Mouse (Mus musculus): Measurements from ENCODE around the gene Gdap1l1. TPM values are rescaled to one million over a fixed set of nuclear protein-coding genes. Genes with fewer than 3 reads are reported as not detected.

The Gdap1l1 gene
- polyA plus RNA-seq, 1 experiment from 2014 or later, result 0.54 TPM

Other genes with a start within 250 kb of the Gdap1l1 start
- 3.8 TPM in 2 replicates for gene Tox2, start 235.4 kb upstream of the Gdap1l1 start, polyA plus RNA-seq (2014; fragmentation: Nextera tagmentation; extraction: Ambion mirVana)
- 25.5 and 29.4 TPM in 2 replicates for gene Jph2, start 40.5 kb upstream of the Gdap1l1 start, polyA plus RNA-seq (2014; fragmentation: Nextera tagmentation; extraction: Ambion mirVana)
- gene Oser1, start 13.8 kb upstream of the Gdap1l1 start, polyA plus RNA-seq (2014; fragmentation: Nextera tagmentation; extraction: Ambion mirVana), result 52.6 and 56.8 TPM in 2 replicates
- gene Fitm2, start 34.2 kb downstream of the Gdap1l1 start, polyA plus RNA-seq (2014; fragmentation: Nextera tagmentation; extraction: Ambion mirVana), result 13.8 and 14.0 TPM in 2 replicates
- gene R3hdml, start 53.8 kb downstream of the Gdap1l1 start, polyA plus RNA-seq (2014; fragmentation: Nextera tagmentation; extraction: Ambion mirVana), result not detected in 2 replicates
- gene Hnf4a, start 68.3 kb downstream of the Gdap1l1 start, polyA plus RNA-seq (2014; fragmentation: Nextera tagmentation; extraction: Ambion mirVana), result not detected in 2 replicates
- gene Ttpal, start 163.8 kb downstream of the Gdap1l1 start, polyA plus RNA-seq (2014; fragmentation: Nextera tagmentation; extraction: Ambion mirVana), result 23.7 and 24.2 TPM in 2 replicates
- gene Serinc3, start 206.7 kb downstream of the Gdap1l1 start, polyA plus RNA-seq (2014; fragmentation: Nextera tagmentation; extraction: Ambion mirVana), result 76.5 and 79.0 TPM in 2 replicates
- 324 and 359 TPM in 2 replicates for gene Pkig, start 219.9 kb downstream of the Gdap1l1 start, polyA plus RNA-seq (2014; fragmentation: Nextera tagmentation; extraction: Ambion mirVana)

Data from heart, embryonic 14.5 days (tissue).